Mouse (Mus musculus) small intestine, adult 2 months (tissue): ENCODE measurements at regions not wholly inside any gene's neighbourhood (a gene's known extent, or its start where the extent isn't known, plus 50 kb on each side); places are given as distances from the start of the nearest gene placed in this dataset.

Experiments
- CTCF ChIP-seq: fragments of 200-500 bp; IDR thresholded peaks from 2 replicates; pipeline ENCODE4 v1.5.1; 2012; ENCODE audit warnings: low read depth, mild to moderate bottlenecking, control low read depth, inconsistent platforms, low read length, moderate library complexity, mixed read lengths; ENCODE audit not compliant: insufficient replicate concordance, insufficient read length; ENCODE audit errors: extremely low read depth
- POLR2A ChIP-seq: fragments of 200-500 bp; IDR thresholded peaks from 2 replicates; pipeline ENCODE4 v1.6.1; 2012; ENCODE audit warnings: low read depth, mild to moderate bottlenecking, control low read depth, inconsistent platforms, low read length, moderate library complexity

DNA sequence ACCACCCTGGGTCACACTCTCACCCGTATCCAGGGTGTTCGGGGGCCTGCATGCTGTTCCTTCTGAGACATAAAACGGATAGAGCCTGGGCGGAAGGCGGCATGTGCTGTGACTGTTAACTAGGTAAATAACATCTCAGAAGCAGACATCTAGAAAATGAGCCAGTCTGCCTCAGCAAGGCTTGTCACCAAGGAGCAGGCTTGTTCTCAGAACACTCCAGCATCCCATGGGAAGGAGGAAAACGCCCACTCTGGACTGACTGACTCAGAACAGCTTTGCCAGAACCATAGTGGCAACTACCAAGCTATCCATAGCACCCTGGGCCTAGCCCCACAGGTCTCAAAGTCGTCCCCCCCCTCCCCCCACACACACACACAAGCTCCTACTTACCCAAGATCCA, 63.8 kb upstream of the Cdh5 start:
- TF ChIP-seq CTCF (no peak), POLR2A (no peak)
